Mouse (Mus musculus): ENCODE results near the gene Pp2d1. TPM values are rescaled to one million over a fixed set of nuclear protein-coding genes. Genes with fewer than 3 reads are reported as not detected.

Pp2d1 gene
- total RNA-seq, 2 experiments from 2014 or later, result not detected

GRCm38 (mm10) chr17:53502966-53503365, 36.3 kb downstream of the Pp2d1 start:
- no peak for DNase-seq (ENCODE audit: low spot score in 2 of 2)
- intact Hi-C loops (cut with DNase I), result no loop called here

- intact Hi-C loops (cut with DNase I), result no loop called here
- DNase-seq (ENCODE audit: low spot score in 2 of 2), result no peak
Observed at GRCm38 (mm10) chr17:53489007-53489378, 50.3 kb downstream of the Pp2d1 start.

GRCm38 (mm10) chr17:53488291-53489006, 50.8 kb downstream of the Pp2d1 start:
- no peak for DNase-seq (ENCODE audit: low spot score in 2 of 2)
- intact Hi-C loops (cut with DNase I), result no loop called here

GRCm38 (mm10) chr17:53480433-53480832, 58.8 kb downstream of the Pp2d1 start:
- DNase-seq (ENCODE audit: low spot score in 2 of 2), result no peak
- intact Hi-C loops (cut with DNase I), result no loop called here

- intact Hi-C loops (cut with DNase I), result loop anchor here (5.0 kb wide), 1 partner anchor 213 kb away; no protein-coding TSS in a partner anchor
- peak in 1 of 2 experiments; percentile 75 for DNase-seq (ENCODE audit: low spot score in 2 of 2)
Observed at GRCm38 (mm10) chr17:53479604-53480041, 59.6 kb downstream of the Pp2d1 start.

GRCm38 (mm10) chr17:53478858-53479603, 60.2 kb downstream of the Pp2d1 start, which contains the start of gene Rab5a:
Gene Rab5a (plus strand): TSS chr17:53479234.
- DNase-seq (ENCODE audit: low spot score in 2 of 2), result peak; percentile 99
- intact Hi-C loops (cut with DNase I), result loop anchor here (5.0 kb wide), 1 partner anchor 213 kb away; no protein-coding TSS in a partner anchor

GRCm38 (mm10) chr17:53478066-53478857, 61.0 kb downstream of the Pp2d1 start:
- intact Hi-C loops (cut with DNase I), result loop anchor here (5.0 kb wide), 1 partner anchor 214 kb away; no protein-coding TSS in a partner anchor

GRCm38 (mm10) chr17:53468697-53469096, 70.6 kb downstream of the Pp2d1 start:
- intact Hi-C loops (cut with DNase I), result no loop called here

More at GRCm38 (mm10) chr17:53478066-53478857, 61.0 kb downstream of the Pp2d1 start:
- no peak for DNase-seq (ENCODE audit: low spot score in 2 of 2)

GRCm38 (mm10) chr17:53465569-53465968, 73.7 kb downstream of the Pp2d1 start:
- intact Hi-C loops (cut with DNase I), result no loop called here
- DNase-seq (ENCODE audit: low spot score in 2 of 2), result no peak

More at GRCm38 (mm10) chr17:53468697-53469096, 70.6 kb downstream of the Pp2d1 start:
- DNase-seq (ENCODE audit: low spot score in 2 of 2), result no peak

GRCm38 (mm10) chr17:53463496-53463840, 75.8 kb downstream of the Pp2d1 start:
- intact Hi-C loops (cut with DNase I), result no loop called here

GRCm38 (mm10) chr17:53462603-53463495, 76.4 kb downstream of the Pp2d1 start, which contains the start of gene Efhb:
Gene Efhb (minus strand): TSS chr17:53463321.
- DNase-seq (ENCODE audit: low spot score in 2 of 2), result peak; percentile 16 to 44
- intact Hi-C loops (cut with DNase I), result no loop called here

More at GRCm38 (mm10) chr17:53463496-53463840, 75.8 kb downstream of the Pp2d1 start:
- DNase-seq (ENCODE audit: low spot score in 2 of 2), result no peak

Other genes with a start within 250 kb of the Pp2d1 start
- gene Efhb, start 76.1 kb downstream of the Pp2d1 start, total RNA-seq (2021), result under 1 TPM; 0.22 to 0.25 TPM
- 100 to 1,000 TPM; 127 to 131 TPM for gene Rab5a, start 60.2 kb downstream of the Pp2d1 start, total RNA-seq (2021)
- gene Kat2b, start 27.4 kb upstream of the Pp2d1 start, total RNA-seq (2021), result 10 to 100 TPM; 10.5 to 16.1 TPM
- gene Sgo1, start 149.9 kb upstream of the Pp2d1 start, total RNA-seq (2021), result under 1 TPM in 1 of 2 experiments, not detected in 1; 0.37 TPM

Measured in left cerebral cortex, postnatal 36 days (tissue).